Mouse (Mus musculus) left cerebral cortex, postnatal 10 days (tissue): ENCODE measurements around the gene Cox20. TPM values are rescaled to one million over a fixed set of nuclear protein-coding genes. Genes with fewer than 3 reads are reported as not detected.

Experiments
- microRNA-seq: library from miRNA; unstranded; fragments of <30 nt; microRNA quantifications from one replicate; pipeline ENCODE4 v1.2.0, GENCODE M21; 2022
- total RNA-seq, 2 experiments: library from RNA; stranded (reverse); gene quantifications; 2 replicates each; pipeline ENCODE4 v1.2.3; 2021

Gene Cox20
- total RNA-seq, 2 experiments from 2014 or later: 33.4 to 33.6 TPM

Small RNA genes lying within 50 kb of the gene (microRNA-seq; reads per million reads assigned to microRNA genes)
- gene Gm27458: not detected

Other genes starting within 250 kb of the Cox20 start
- 10 to 100 TPM; 23.6 to 25.8 TPM for gene Desi2, start 131.7 kb upstream of the Cox20 start, total RNA-seq
- 100 to 1,000 TPM; 412 to 414 TPM for gene Hnrnpu, start 18.7 kb downstream of the Cox20 start, total RNA-seq
- gene Efcab2, start 87.0 kb downstream of the Cox20 start, total RNA-seq: 10 to 100 TPM; 10.0 to 11.1 TPM
- 10 to 100 TPM; 16.3 to 18.8 TPM for gene Kif26b, start 210.0 kb downstream of the Cox20 start, total RNA-seq